Mouse (Mus musculus) brain, embryonic 14.5 days (tissue): ENCODE measurements around the gene Galntl6.

Experiments used
- CTCF ChIP-seq: fragments of 200-500 bp; IDR thresholded peaks from 2 replicates; pipeline ENCODE4 v1.5.1; 2012; ENCODE audit warnings: inconsistent platforms, mild to moderate bottlenecking, moderate library complexity, borderline replicate concordance; ENCODE audit not compliant: insufficient read depth, insufficient read length; ENCODE audit errors: extremely low read depth
- POLR2A ChIP-seq: fragments of 200-500 bp; IDR thresholded peaks from 2 replicates; pipeline ENCODE4 v1.6.1; 2012; ENCODE audit warnings: mild to moderate bottlenecking, inconsistent platforms, borderline replicate concordance; ENCODE audit not compliant: poor library complexity, insufficient read depth, insufficient read length, severe bottlenecking; ENCODE audit errors: extremely low read depth

DNA sequence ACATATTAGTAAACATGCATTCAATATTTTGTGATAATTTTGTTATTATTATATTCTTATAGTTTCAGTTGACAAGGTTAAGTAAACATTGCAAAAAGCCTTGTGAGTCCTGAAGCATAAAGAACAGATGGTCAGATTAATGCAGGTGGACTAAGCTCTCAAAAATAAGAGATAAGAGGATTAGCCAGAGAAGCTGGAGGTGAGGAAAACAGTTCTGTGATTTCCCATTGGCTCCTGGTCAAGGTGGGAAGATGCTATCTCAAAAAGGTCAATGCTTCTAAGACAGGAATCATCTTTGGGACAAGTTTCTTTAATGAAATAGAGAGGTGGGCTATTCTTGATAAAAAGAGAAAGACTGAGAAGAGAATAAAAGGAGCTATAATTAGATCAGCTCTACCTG lies 377.8 kb downstream of the Galntl6 start:
- TF ChIP-seq POLR2A (no peak), CTCF (no peak)
